Mouse (Mus musculus) layer of hippocampus, postnatal 14 days (tissue): ENCODE results near the gene Gm906. TPM values are rescaled to one million over a fixed set of nuclear protein-coding genes. Genes with fewer than 3 reads are reported as not detected.
"Not testable (repeated sequence)": the region's sequence is repeated elsewhere in the genome, so short reads cannot be mapped to it uniquely, and the experiment has no call there.

ENCODE experiments used
- DNase-seq, 2 experiments: peaks; one replicate each; pipeline ENCODE4 v3.0.0; 2021 to 2022; ENCODE audit warnings: low spot score in 2 of 2, mixed read lengths in 1 of 2
- long read RNA-seq, 2 experiments: library from polyadenylated mRNA; stranded (forward); transcript quantifications; one replicate each; pipeline ENCODE4 v2.0.0; 2021
- microRNA-seq, 2 experiments: library from miRNA; unstranded; fragments of <30 nt; microRNA quantifications; one replicate each; pipeline ENCODE4 v1.2.0; 2021
- total RNA-seq, 2 experiments: library from RNA; stranded (reverse); gene quantifications; 2 replicates each; pipeline ENCODE4 v1.2.3; 2021

Gene Gm906
- not detected for total RNA-seq
- long read RNA-seq, experiment 1: 0 reads
- long read RNA-seq, experiment 2: 0 reads

DNA sequence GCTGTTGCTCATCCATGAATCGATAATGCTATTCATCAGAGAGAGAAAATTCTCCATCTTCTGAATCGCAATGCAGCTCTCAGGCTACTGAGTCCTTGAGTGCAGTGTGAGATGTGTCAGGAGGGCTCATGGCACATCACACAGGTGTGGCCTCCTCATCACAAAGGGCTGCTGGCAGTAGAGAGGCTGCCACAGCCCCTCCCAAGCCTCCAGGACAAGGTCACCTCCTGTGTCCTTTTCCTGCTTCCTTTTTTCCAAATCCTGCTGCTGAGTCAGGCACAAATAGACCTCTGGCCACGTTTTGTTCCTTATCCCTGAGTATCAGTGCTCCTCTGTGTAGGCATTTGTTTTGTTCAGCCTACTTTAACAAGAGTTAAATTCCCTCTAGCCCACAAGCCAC is at the start of gene Gm906:
TSS of gene Gm906 (minus strand) at position 101 of the 400 bp plus-strand sequence.
- DNase-seq: not testable (repeated sequence)

DNA sequence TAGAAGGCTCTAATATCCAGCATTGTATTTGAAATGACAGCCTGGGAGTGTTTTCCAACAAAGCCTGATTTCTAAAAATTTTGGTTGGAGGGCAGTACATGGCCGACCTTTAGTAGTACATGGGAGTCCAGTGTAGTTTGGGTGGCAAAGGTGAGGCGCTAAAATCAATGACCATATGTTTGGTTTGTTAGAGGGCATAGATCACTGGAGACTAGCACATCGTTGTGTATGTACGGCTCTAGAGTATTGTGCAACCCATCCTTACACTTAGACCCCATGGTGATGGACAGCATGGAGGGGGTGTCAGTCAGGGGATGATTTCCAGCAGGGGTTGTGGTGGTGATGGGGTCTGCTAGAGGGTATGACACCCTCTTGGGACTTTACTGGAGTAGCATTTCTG is 33.2 kb upstream of the Gm906 start:
- not testable (repeated sequence) for DNase-seq

DNA sequence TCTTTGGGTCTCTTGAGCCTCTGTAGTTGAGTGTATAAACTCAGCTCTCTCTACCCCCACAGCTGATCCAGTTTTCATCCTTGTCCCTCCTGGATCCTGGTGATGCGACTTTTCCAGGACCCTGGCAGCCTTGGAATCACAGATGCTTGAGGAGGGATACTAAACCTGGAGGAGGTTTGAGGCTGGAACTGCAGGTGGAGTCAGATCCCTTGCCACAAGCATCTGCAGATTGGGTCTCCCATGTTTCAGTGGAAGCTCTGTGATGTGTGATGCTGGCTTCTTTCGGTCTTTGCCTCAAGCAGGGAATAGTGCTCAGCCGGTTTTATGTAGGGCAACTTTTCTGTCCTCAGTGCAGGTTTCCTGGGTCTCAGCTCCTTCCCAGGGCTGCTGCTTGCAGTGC is 13.6 kb downstream of the Gm906 start:
- DNase-seq: no peak

DNA sequence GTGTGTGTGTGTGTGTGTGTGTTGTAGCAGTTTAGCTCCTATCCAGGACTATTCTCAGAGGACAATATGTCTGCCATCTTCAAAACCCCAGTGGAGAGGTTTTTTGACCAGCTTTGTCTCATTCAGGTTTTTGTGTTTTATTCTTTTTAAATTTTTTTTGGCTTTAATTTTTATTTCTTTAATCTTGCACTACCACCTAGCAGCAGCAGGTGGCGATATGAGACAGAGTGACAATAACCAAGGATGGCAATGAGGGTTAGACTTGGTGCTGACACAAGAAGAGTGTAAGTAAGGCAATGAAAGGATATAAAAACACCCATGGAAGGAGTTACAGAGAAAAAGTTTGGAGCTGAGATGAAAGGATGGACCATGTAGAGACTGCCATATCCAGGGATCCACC is 38.3 kb downstream of the Gm906 start:
- DNase-seq: peak; percentile 10 to 17

DNA sequence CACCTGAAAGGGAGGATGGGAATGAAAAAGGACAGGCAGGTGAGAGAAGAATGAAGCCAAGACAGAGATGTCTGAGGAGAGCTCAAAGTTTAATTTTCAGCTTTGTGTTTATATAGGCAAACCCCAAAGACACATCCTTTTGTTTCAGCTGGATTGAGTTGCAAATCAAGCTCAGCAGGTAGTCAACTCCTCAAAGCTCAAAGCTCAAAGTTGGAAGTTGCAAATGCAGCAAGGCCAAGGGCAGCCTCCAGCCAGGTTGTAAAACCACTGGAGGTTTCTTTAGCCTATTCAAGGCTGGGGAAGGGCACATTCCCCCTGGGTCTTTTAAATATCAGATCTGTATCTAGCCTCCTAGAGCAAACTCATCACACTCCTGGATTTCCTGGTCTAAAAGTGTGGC is 39.9 kb downstream of the Gm906 start:
- DNase-seq: not testable (repeated sequence)

DNA sequence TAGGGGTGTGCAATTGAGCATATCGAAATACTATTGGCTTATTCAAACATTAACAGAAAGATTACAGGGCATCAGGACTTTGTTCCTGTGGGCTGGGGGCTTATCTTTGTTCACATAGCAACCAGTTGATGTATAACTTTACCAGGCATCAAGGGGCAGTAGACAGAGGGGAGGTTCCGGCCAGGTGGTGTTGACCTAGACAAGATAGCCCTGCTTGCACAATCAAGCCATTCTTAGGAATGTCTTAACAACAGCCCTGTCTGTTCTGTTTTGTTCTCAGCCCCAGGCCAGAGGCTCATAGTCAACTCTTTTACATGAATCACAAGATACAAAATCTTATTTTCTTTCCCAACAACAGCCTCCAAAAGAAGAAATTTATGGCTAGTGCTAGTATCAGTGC is 40.5 kb downstream of the Gm906 start:
- not testable (repeated sequence) for DNase-seq

DNA sequence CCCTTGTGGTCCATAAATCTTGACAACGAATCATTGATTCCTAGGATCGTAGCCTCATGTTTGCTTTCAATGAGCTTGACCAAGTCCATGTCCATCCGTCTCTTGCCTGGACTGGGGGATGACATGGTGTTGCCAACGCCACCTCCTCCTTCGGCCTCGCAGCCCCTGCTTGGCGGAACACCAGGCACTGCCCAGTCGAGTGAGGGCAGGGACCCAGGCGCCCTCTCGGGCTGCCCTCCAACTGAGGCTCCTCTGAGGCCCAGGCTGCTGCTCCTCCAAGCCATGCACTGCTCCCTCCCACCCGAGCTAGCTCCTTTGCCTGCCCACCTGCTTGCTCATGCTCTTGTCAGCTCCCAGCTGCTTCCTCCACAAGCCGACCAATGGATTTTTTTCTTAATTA is 42.1 kb downstream of the Gm906 start:
- DNase-seq: no peak

DNA sequence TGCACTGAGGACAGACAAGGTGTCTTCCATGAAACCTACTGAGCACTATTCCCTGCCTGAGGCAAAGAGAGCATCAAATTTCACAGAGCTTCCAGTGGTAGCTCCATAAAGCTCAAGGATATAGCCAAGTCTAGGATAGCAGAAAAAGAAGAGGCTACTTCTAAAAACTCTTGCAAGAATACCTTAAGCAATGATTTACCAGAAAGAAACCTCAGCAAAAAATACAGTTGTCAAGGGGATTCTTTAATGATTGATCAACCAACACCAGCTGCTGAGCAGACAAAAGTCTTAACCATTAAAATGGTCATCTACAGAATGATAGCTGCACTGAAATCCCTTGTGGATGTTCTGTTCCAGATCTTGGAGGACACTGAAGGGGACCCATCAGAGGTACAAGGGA is 53.3 kb downstream of the Gm906 start:
- not testable (repeated sequence) for DNase-seq

Small RNA genes within 50 kb of the gene (microRNA-seq; reads per million reads assigned to microRNA genes)
- gene Gm24017: 0 reads per million in 2 experiments

Other genes with a start within 250 kb of the Gm906 start
- 10 to 100 TPM; 13.6 to 18.4 TPM for gene Fbxw17, start 167.6 kb upstream of the Gm906 start, total RNA-seq
- not detected for gene Gm47429, start 193.6 kb upstream of the Gm906 start, total RNA-seq
- gene Nutm2, start 217.0 kb upstream of the Gm906 start, total RNA-seq: not detected